Mouse (Mus musculus) forebrain, embryonic 14.5 days (tissue): ENCODE measurements around the gene Rad54l2. TPM values are rescaled to one million over a fixed set of nuclear protein-coding genes. Genes with fewer than 3 reads are reported as not detected.

Source experiments
- ATAC-seq: fragments of 200-750 bp; cut with Nextera tagmentation; 2 replicates; pipeline ENCODE4 v1.8.0; 2017; ENCODE audit warnings: mild to moderate bottlenecking, moderate library complexity
- DNase-seq: peaks from one replicate; pipeline ENCODE4 v3.0.0-alpha.2; 2015; ENCODE audit warnings: low spot score
- H3K27ac ChIP-seq: fragments of 300-500 bp; sonication (generic); 2 replicates; pipeline ENCODE4 v1.5.1; 2014; ENCODE audit warnings: low read depth, mild to moderate bottlenecking, control low read depth, low read length, moderate library complexity
- H3K27me3 ChIP-seq: fragments of 300-500 bp; sonication (generic); replicated peaks from 2 replicates; pipeline ENCODE4 v1.6.1; 2014; ENCODE audit warnings: low read length, control low read depth, mixed read lengths; ENCODE audit not compliant: control insufficient read depth, insufficient read depth
- H3K36me3 ChIP-seq: fragments of 300-500 bp; sonication (generic); 2 replicates; pipeline ENCODE4 v1.6.1; 2014; ENCODE audit warnings: low read length, control low read depth; ENCODE audit not compliant: control insufficient read depth, insufficient read depth
- H3K4me1 ChIP-seq: fragments of 300-500 bp; sonication (generic); 2 replicates; pipeline ENCODE4 v1.6.1; 2014; ENCODE audit warnings: antibody characterized with exemption, low read length, control low read depth; ENCODE audit not compliant: control insufficient read depth, insufficient read depth
- H3K4me2 ChIP-seq: fragments of 300-500 bp; sonication (generic); 2 replicates; pipeline ENCODE4 v1.6.1; 2014; ENCODE audit warnings: mild to moderate bottlenecking, control low read depth, low read length
- H3K4me3 ChIP-seq: fragments of 300-500 bp; sonication (generic); 2 replicates; pipeline ENCODE4 v1.5.1; 2014; ENCODE audit warnings: low read depth, low read length, control low read depth
- H3K9ac ChIP-seq: fragments of 300-500 bp; sonication (generic); 2 replicates; pipeline ENCODE4 v1.6.1; 2014; ENCODE audit warnings: mild to moderate bottlenecking, low read length, control low read depth, moderate library complexity
- H3K9me3 ChIP-seq: fragments of 300-500 bp; sonication (generic); replicated peaks from 2 replicates; pipeline ENCODE4 v1.6.1; 2016; ENCODE audit warnings: low read length, control low read depth, mixed read lengths; ENCODE audit not compliant: control insufficient read depth
- WGBS: fragments of 180-500 bp; shearing (Covaris S2); extraction: QIAGEN DNeasy Blood & Tissue Kit; methylation state at CpG from one replicate; pipeline ENCODE4 v1.1.7; 2014; 5-methylcytosine and 5-hydroxymethylcytosine counted together
- polyA plus RNA-seq: library from polyadenylated mRNA; unstranded; fragments of >200 nt; fragmentation: Nextera tagmentation; extraction: Ambion mirVana; gene quantifications from 2 replicates; pipeline ENCODE4 v1.2.1, GENCODE M21; 2014

The Rad54l2 gene
- 4.6 and 5.3 TPM in 2 replicates for polyA plus RNA-seq

DNA sequence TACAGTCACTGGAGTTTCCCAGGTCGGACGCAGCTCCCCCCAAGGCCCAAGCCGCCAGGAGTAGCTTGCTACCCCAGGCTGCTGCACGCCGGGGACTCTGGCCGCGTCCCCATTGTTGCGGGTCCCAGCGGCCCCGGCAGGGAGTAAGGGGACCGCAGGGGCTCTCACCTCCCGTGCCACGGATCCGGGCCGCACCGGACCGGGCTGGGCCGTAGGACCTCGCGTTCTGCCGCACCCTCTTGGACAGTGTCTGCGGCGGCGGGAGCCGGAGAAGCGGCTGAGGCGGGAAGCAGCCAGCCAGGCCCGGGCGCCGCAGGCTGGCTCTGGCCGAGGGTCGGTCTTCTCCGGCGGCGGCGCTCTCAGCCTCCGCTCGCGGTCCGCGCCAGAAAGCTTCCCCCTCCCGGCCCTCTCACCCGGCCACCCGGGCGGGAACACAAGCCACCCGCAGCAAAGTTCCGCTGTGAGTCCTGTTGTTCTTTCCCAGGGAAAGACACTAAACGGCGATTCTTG lies at the start of gene Rad54l2:
Gene Rad54l2, minus strand, starts transcription at position 383 of the 510 bp plus-strand sequence.
- Histone ChIP-seq H3K36me3 (no peaks in the 10 kb centered on the region), H3K4me3 (peak within 1 kb of the TSS; percentile 99), H3K9me3 (no peaks in the 10 kb centered on the region), H3K27ac (peak within 1 kb of the TSS; percentile 80), H3K4me1 (peaks cover 7% of the 10 kb centered on the region), H3K9ac (peak within 1 kb of the TSS; percentile 99), H3K4me2 (peak within 1 kb of the TSS; percentile 80), H3K27me3 (no peaks in the 10 kb centered on the region)
- ATAC-seq, result peak; percentile 95
- peak; percentile 80 for DNase-seq
- WGBS, result under 1% methylated on average over 47 of the region's 49 CpGs

DNA sequence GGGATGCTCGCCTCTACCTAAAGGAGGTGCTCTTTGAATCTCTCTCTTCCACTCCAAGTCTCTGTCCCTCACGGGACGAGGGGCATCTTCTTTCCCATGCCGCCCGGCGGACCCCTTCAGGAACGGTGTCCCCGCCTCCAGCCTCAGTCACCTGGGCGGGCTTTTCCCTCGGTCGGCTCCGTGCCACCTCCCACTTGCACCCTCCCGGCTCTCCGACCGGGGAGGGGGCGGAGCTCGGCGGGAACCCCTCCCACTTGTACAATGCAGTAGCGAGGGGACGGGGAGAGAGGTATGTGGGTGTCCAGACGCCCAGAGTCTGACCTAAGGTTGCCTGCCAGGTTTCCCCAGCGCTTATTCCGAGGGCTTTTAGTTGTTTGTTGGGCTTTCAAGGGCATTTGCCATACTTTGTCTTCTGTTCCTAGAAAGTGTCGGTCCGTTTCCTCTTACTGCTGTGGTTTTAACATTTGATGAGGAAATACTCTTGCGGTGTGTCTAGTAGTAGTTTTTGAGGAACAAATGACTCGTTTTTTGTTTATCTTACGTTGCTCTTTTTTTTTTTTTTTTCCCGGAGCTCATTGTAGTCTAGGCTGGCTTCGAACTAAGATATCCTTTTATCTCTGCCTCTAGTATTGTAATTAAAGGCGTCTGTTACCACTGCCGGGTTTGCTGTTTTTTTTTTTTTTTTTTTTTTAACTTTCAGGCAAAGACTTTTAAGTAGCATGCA lies 33.5 kb upstream of the Rad54l2 start:
- 2% methylated on average over 32 of the region's 32 CpGs for WGBS
- peak overlapping the region; percentile 88 for H3K27ac ChIP-seq
- H3K4me2 ChIP-seq, result peak overlapping the region; percentile 73
- peak overlapping the region; percentile 90 for H3K4me3 ChIP-seq
- peak overlapping the region; percentile 79 for H3K9ac ChIP-seq
- H3K36me3 ChIP-seq, result no peaks in the 10 kb centered on the region
- no peaks in the 10 kb centered on the region for H3K9me3 ChIP-seq
- H3K27me3 ChIP-seq, result no peaks in the 10 kb centered on the region
- H3K4me1 ChIP-seq, result no peaks in the 10 kb centered on the region
- ATAC-seq (peak; percentile 65), DNase-seq (peak; percentile 86)

DNA sequence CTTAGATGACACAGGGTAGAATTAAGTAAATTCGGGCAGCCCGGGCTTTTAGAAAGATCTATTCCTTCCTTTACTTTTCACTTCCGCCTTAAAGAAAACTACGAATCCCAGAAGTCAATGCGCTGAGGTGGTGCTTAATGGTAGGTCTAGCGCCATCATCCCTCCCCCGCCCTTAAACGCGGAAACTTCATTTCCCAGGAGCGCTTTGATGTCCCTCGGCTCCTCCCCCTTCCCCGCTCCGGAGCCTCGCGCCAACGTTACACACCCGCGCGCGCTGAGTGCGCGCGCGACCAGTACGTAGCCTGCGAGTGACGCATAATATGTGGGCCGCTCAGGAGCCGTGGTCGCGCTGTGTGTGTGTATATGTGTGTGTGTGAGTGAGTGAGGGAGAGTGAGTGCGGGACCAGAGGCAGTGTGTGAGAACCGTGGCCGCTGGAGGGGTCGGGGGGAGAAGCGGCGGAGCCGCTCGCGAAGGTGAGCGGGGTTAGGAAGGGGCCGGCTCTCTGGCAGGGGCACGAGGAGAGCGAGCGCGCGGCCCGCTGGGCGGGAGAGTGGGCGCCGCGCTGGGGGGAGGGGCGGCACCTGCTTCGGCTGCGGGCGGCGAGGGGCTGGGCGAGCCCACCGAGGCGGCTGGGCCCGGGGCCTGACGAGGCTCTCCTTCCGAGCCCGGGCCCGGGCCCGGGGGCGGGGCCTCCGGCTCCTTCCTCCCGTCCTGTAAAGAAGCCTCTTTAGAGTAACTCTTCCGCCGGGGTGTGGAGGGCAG lies 32.8 kb upstream of the Rad54l2 start, which contains the start of gene Dcaf1:
Gene Dcaf1, plus strand, starts transcription at position 257 of the 763 bp plus-strand sequence.
- Histone ChIP-seq H3K9ac (peak within 1 kb of the TSS; percentile 79), H3K27ac (peak within 1 kb of the TSS; percentile 88), H3K9me3 (no peaks in the 10 kb centered on the region), H3K4me3 (peak within 1 kb of the TSS; percentile 90), H3K36me3 (no peaks in the 10 kb centered on the region), H3K4me2 (peak within 1 kb of the TSS; percentile 73), H3K27me3 (no peaks in the 10 kb centered on the region), H3K4me1 (no peaks in the 10 kb centered on the region)
- ATAC-seq, result peak; percentile 97
- DNase-seq, result peak; percentile 100
- under 1% methylated on average over 59 of the region's 71 CpGs for WGBS

DNA sequence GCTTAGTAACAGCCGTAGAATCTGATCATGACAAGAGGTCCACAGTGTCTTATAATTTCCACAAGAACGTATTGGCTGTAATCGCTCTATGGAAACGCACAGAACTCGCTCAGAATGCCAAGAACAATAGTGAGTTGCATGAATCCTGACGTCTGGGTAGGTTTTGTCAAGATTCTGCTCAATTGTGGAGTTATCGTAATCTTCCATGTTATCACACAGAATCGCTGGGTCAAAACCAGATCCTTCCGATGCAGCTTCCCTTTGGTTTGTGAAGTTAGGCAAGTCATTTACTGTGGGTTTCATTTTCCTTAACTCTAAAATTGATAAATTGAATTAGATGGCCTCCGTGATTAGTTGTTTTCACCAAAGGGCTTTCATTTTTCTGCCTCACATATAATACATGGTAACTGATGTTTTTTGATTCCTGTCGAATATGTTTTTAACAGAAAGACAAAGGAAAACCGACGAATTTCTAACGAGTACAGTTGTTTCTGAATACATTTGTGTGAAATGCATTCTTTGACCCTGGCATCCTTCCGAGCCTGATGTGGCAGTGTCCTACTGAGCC lies 32.1 kb upstream of the Rad54l2 start:
- DNase-seq (peak; percentile 27), ATAC-seq (no peak)
- H3K36me3 ChIP-seq, result no peaks in the 10 kb centered on the region
- H3K4me3 ChIP-seq, result peak overlapping the region; percentile 90
- WGBS, result 51% methylated on average over 15 of the region's 15 CpGs
- H3K9me3 ChIP-seq, result no peaks in the 10 kb centered on the region
- H3K9ac ChIP-seq, result peak overlapping the region; percentile 57
- 0 out of 2 replicates have a peak overlapping the region, but pooled peaks have one; percentile 23 for H3K27ac ChIP-seq
- H3K4me2 ChIP-seq, result peak overlapping the region; percentile 56
- no peaks in the 10 kb centered on the region for H3K4me1 ChIP-seq
- H3K27me3 ChIP-seq, result no peaks in the 10 kb centered on the region

DNA sequence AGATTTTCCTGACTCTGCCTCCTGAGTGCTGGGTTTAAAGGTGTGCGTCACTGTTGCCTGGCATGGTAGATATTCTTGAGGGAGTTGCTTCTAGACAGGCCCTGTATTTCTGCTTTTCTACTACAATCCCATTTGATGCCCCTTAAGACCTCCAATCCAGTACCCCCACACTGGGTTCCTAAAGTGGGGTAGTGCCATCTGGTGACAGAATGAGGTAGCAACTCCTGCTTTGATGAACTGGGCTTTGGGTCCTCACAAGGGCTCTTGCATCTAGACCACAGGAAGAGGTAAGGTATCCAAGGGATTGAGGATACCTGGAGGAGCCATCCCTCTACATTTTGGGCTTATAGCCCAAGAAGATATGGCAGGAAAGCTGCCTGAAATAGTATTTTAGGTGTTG lies 30.2 kb upstream of the Rad54l2 start:
- Histone ChIP-seq H3K4me3 (no peak overlapping the region), H3K4me2 (no peak overlapping the region), H3K27ac (no peak overlapping the region), H3K4me1 (no peaks in the 10 kb centered on the region), H3K9ac (no peak overlapping the region), H3K27me3 (no peaks in the 10 kb centered on the region), H3K36me3 (no peaks in the 10 kb centered on the region), H3K9me3 (no peaks in the 10 kb centered on the region)
- ATAC-seq (no peak), DNase-seq (peak; percentile 45)
- 96% methylated on average over 1 of the region's 1 CpGs for whole genome bisulfite sequencing

DNA sequence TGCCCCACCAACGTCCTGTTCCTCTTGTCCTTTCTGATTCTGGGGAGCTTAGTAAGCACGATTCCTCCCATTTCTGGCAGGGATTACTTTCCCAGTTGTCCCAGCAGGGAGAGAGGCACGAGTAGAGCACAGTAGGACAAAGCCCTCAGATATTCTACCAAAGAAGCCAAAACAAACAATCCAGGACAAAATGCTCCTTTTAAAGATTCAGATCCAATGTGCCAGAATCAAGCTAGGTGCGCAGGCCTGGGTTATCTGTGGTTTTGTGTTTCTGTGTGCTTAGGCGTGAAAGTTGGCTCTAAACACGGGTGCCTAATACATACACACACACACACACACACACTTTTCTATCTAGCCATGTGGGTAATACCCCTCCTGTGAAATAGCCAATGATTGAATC lies 29.2 kb upstream of the Rad54l2 start:
- no peaks in the 10 kb centered on the region for H3K9me3 ChIP-seq
- DNase-seq (no peak), ATAC-seq (no peak)
- H3K4me2 ChIP-seq, result no peak overlapping the region
- no peak overlapping the region for H3K9ac ChIP-seq
- WGBS, result 75% methylated on average over 6 of the region's 6 CpGs
- no peak overlapping the region for H3K27ac ChIP-seq
- H3K4me3 ChIP-seq, result no peak overlapping the region
- no peaks in the 10 kb centered on the region for H3K27me3 ChIP-seq
- H3K36me3 ChIP-seq, result no peaks in the 10 kb centered on the region
- H3K4me1 ChIP-seq, result no peaks in the 10 kb centered on the region

DNA sequence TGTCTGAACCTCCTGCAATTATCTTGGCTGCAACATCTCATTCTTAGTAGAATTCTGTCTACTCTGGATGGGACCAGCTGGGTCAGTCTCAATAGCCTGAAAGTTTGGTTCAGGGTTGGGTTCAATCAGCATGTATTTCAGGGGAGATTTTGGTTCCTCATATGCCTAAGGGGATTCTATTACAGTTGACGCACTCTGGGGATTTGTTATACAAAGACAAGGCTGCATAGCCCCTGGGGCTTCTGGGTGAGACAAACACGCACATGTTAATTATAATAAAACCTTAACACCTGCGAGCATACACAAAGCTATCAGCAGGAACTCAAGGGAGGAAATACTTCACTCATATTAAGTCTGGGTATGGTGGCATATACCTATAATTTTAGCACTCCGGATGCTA lies 17.5 kb upstream of the Rad54l2 start:
- Histone ChIP-seq H3K27me3 (no peaks in the 10 kb centered on the region), H3K36me3 (no peaks in the 10 kb centered on the region), H3K4me3 (no peak overlapping the region), H3K9me3 (no peaks in the 10 kb centered on the region), H3K27ac (no peak overlapping the region), H3K4me2 (no peak overlapping the region), H3K4me1 (no peaks in the 10 kb centered on the region), H3K9ac (no peak overlapping the region)
- DNase-seq, result no peak
- WGBS, result 71% methylated on average over 4 of the region's 4 CpGs
- no peak for ATAC-seq

DNA sequence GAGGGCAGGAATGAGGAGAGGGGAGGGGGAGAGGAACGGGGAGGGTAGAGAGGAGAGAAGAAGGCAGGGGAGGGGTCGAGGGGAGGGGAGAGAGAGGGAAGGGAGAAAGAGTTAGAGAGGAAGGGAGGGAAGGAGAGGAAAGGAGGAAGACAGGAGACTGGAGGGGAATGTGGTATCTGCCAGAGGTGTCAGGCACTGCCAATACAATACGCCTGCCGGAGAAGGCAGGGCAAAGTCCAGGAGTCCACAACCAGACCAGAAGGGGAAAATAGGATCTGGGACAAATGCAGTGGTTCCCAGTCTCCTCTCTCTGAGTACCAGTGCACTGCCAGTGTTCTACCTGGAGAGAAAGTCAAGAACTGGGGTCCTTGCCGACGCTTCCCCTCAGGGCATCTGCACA lies 1.8 kb upstream of the Rad54l2 start:
- peaks cover 7% of the 10 kb centered on the region for H3K4me1 ChIP-seq
- 70% methylated on average over 6 of the region's 6 CpGs for WGBS
- H3K4me3 ChIP-seq, result no peak overlapping the region
- no peaks in the 10 kb centered on the region for H3K36me3 ChIP-seq
- no peak overlapping the region for H3K27ac ChIP-seq
- H3K27me3 ChIP-seq, result no peaks in the 10 kb centered on the region
- H3K4me2 ChIP-seq, result no peak overlapping the region
- ATAC-seq (no peak), DNase-seq (no peak)
- H3K9me3 ChIP-seq, result no peaks in the 10 kb centered on the region
- no peak overlapping the region for H3K9ac ChIP-seq
